Mouse (Mus musculus): Measurements from ENCODE around the gene Rapgef1. TPM values are rescaled to one million over a fixed set of nuclear protein-coding genes. Genes with fewer than 3 reads are reported as not detected.

Gene Rapgef1
- polyA plus RNA-seq, 1 experiment from 2014 or later = 19.9 TPM

- H3K27ac ChIP-seq = no peak overlapping the region
- DNase-seq (ENCODE audit: low spot score) = no peak
- WGBS = 80% methylated on average over 6 of the region's 6 CpGs
- H3K36me3 ChIP-seq (replicated peaks; ENCODE audit: control insufficient read depth, insufficient read depth) = no peaks in the 10 kb centered on the region
- H3K4me1 ChIP-seq (replicated peaks; ENCODE audit: control insufficient read depth, insufficient read depth, low read length) = peaks cover 7% of the 10 kb centered on the region; the same call in 1 of the 2 replicates
- no peak overlapping the region for H3K4me2 ChIP-seq (replicated peaks)
- H3K27me3 ChIP-seq (ENCODE audit: control insufficient read depth, insufficient read depth, low read length) = no peaks in the 10 kb centered on the region
- ATAC-seq (ENCODE audit: low FRiP score) = no peak
- H3K4me3 ChIP-seq (replicated peaks; ENCODE audit: low read length) = no peak overlapping the region
- H3K9me3 ChIP-seq (ENCODE audit: control insufficient read depth, low read length) = no peaks in the 10 kb centered on the region
- H3K9ac ChIP-seq = no peak overlapping the region
These were observed 29.7 kb downstream of the Rapgef1 start for GRCm38 (mm10) chr2:29648956-29649794.

- H3K27me3 ChIP-seq (ENCODE audit: control insufficient read depth, insufficient read depth, low read length) = no peaks in the 10 kb centered on the region
- 82% methylated on average over 10 of the region's 10 CpGs for WGBS
- ATAC-seq (ENCODE audit: low FRiP score) = no peak
- DNase-seq (ENCODE audit: low spot score) = no peak
- no peak overlapping the region for H3K9ac ChIP-seq
- no peak overlapping the region for H3K4me2 ChIP-seq (replicated peaks)
- H3K4me1 ChIP-seq (replicated peaks; ENCODE audit: control insufficient read depth, insufficient read depth, low read length) = peaks cover 7% of the 10 kb centered on the region; the same call in 1 of the 2 replicates
- H3K9me3 ChIP-seq (ENCODE audit: control insufficient read depth, low read length) = no peaks in the 10 kb centered on the region
- no peaks in the 10 kb centered on the region for H3K36me3 ChIP-seq (replicated peaks; ENCODE audit: control insufficient read depth, insufficient read depth)
- no peak overlapping the region for H3K27ac ChIP-seq
- H3K4me3 ChIP-seq (replicated peaks; ENCODE audit: low read length) = no peak overlapping the region
These were observed 30.4 kb downstream of the Rapgef1 start for GRCm38 (mm10) chr2:29649795-29650457.

- Histone ChIP-seq H3K4me3 (replicated peaks; ENCODE audit: low read length) (no peak overlapping the region), H3K36me3 (replicated peaks; ENCODE audit: control insufficient read depth, insufficient read depth) (no peaks in the 10 kb centered on the region), H3K9me3 (ENCODE audit: control insufficient read depth, low read length) (no peaks in the 10 kb centered on the region), H3K4me1 (replicated peaks; ENCODE audit: control insufficient read depth, insufficient read depth, low read length) (peaks cover 7% of the 10 kb centered on the region; the same call in 1 of the 2 replicates), H3K4me2 (replicated peaks) (no peak overlapping the region), H3K27me3 (ENCODE audit: control insufficient read depth, insufficient read depth, low read length) (no peaks in the 10 kb centered on the region), H3K9ac (no peak overlapping the region), H3K27ac (no peak overlapping the region)
- ATAC-seq (ENCODE audit: low FRiP score) (no peak), DNase-seq (ENCODE audit: low spot score) (no peak)
- WGBS = 86% methylated on average over 5 of the region's 5 CpGs
These were observed 32.4 kb downstream of the Rapgef1 start for GRCm38 (mm10) chr2:29651876-29652275.

- H3K4me2 ChIP-seq (replicated peaks) = no peak overlapping the region
- H3K9me3 ChIP-seq (ENCODE audit: control insufficient read depth, low read length) = no peaks in the 10 kb centered on the region
- 97% methylated on average over 5 of the region's 5 CpGs for WGBS
- no peaks in the 10 kb centered on the region for H3K36me3 ChIP-seq (replicated peaks; ENCODE audit: control insufficient read depth, insufficient read depth)
- peaks cover 2% of the 10 kb centered on the region; the same call in 1 of the 2 replicates for H3K4me1 ChIP-seq (replicated peaks; ENCODE audit: control insufficient read depth, insufficient read depth, low read length)
- no peak overlapping the region for H3K9ac ChIP-seq
- DNase-seq (ENCODE audit: low spot score) = no peak
- no peak for ATAC-seq (ENCODE audit: low FRiP score)
- H3K27me3 ChIP-seq (ENCODE audit: control insufficient read depth, insufficient read depth, low read length) = no peaks in the 10 kb centered on the region
- no peak overlapping the region for H3K4me3 ChIP-seq (replicated peaks; ENCODE audit: low read length)
- H3K27ac ChIP-seq = no peak overlapping the region
These were observed 35.9 kb downstream of the Rapgef1 start for GRCm38 (mm10) chr2:29655433-29655832.

- 86% methylated on average over 1 of the region's 1 CpGs for WGBS
- Histone ChIP-seq H3K4me1 (replicated peaks; ENCODE audit: control insufficient read depth, insufficient read depth, low read length) (peaks cover 2% of the 10 kb centered on the region; the same call in 1 of the 2 replicates), H3K4me3 (replicated peaks; ENCODE audit: low read length) (no peak overlapping the region), H3K9ac (no peak overlapping the region), H3K9me3 (ENCODE audit: control insufficient read depth, low read length) (no peaks in the 10 kb centered on the region), H3K36me3 (replicated peaks; ENCODE audit: control insufficient read depth, insufficient read depth) (no peaks in the 10 kb centered on the region), H3K27me3 (ENCODE audit: control insufficient read depth, insufficient read depth, low read length) (no peaks in the 10 kb centered on the region), H3K4me2 (replicated peaks) (no peak overlapping the region), H3K27ac (no peak overlapping the region)
- no peak for DNase-seq (ENCODE audit: low spot score)
- no peak for ATAC-seq (ENCODE audit: low FRiP score)
These were observed 36.6 kb downstream of the Rapgef1 start for GRCm38 (mm10) chr2:29656095-29656494.

- no peak overlapping the region for H3K9ac ChIP-seq
- H3K4me3 ChIP-seq (replicated peaks; ENCODE audit: low read length) = no peak overlapping the region
- H3K27me3 ChIP-seq (ENCODE audit: control insufficient read depth, insufficient read depth, low read length) = no peaks in the 10 kb centered on the region
- no peak for ATAC-seq (ENCODE audit: low FRiP score)
- H3K9me3 ChIP-seq (ENCODE audit: control insufficient read depth, low read length) = no peaks in the 10 kb centered on the region
- H3K27ac ChIP-seq = no peak overlapping the region
- 63% methylated on average over 1 of the region's 1 CpGs for WGBS
- H3K36me3 ChIP-seq (replicated peaks; ENCODE audit: control insufficient read depth, insufficient read depth) = no peaks in the 10 kb centered on the region
- no peak for DNase-seq (ENCODE audit: low spot score)
- H3K4me2 ChIP-seq (replicated peaks) = no peak overlapping the region
- H3K4me1 ChIP-seq (replicated peaks; ENCODE audit: control insufficient read depth, insufficient read depth, low read length) = peaks cover 2% of the 10 kb centered on the region; the same call in 1 of the 2 replicates
These were observed 37.6 kb downstream of the Rapgef1 start for GRCm38 (mm10) chr2:29657089-29657488.

- H3K4me3 ChIP-seq (replicated peaks; ENCODE audit: low read length) = no peak overlapping the region
- H3K27me3 ChIP-seq (ENCODE audit: control insufficient read depth, insufficient read depth, low read length) = no peaks in the 10 kb centered on the region
- no peak overlapping the region for H3K4me2 ChIP-seq (replicated peaks)
- H3K27ac ChIP-seq = no peak overlapping the region
- 76% methylated on average over 6 of the region's 6 CpGs for WGBS
- DNase-seq (ENCODE audit: low spot score) (no peak), ATAC-seq (ENCODE audit: low FRiP score) (no peak)
- peaks cover 4% of the 10 kb centered on the region; the same call in 1 of the 2 replicates for H3K4me1 ChIP-seq (replicated peaks; ENCODE audit: control insufficient read depth, insufficient read depth, low read length)
- no peak overlapping the region for H3K9ac ChIP-seq
- H3K36me3 ChIP-seq (replicated peaks; ENCODE audit: control insufficient read depth, insufficient read depth) = no peaks in the 10 kb centered on the region
- H3K9me3 ChIP-seq (ENCODE audit: control insufficient read depth, low read length) = no peaks in the 10 kb centered on the region
These were observed 42.3 kb downstream of the Rapgef1 start for GRCm38 (mm10) chr2:29661751-29662191.

- Histone ChIP-seq H3K4me2 (replicated peaks) (no peak overlapping the region), H3K4me1 (replicated peaks; ENCODE audit: control insufficient read depth, insufficient read depth, low read length) (peaks cover 4% of the 10 kb centered on the region; the same call in 1 of the 2 replicates), H3K27me3 (ENCODE audit: control insufficient read depth, insufficient read depth, low read length) (no peaks in the 10 kb centered on the region), H3K9me3 (ENCODE audit: control insufficient read depth, low read length) (no peaks in the 10 kb centered on the region), H3K36me3 (replicated peaks; ENCODE audit: control insufficient read depth, insufficient read depth) (no peaks in the 10 kb centered on the region), H3K9ac (no peak overlapping the region), H3K4me3 (replicated peaks; ENCODE audit: low read length) (no peak overlapping the region), H3K27ac (no peak overlapping the region)
- ATAC-seq (ENCODE audit: low FRiP score) (no peak), DNase-seq (ENCODE audit: low spot score) (no peak)
- WGBS = 21% methylated on average over 4 of the region's 4 CpGs
These were observed 43.8 kb downstream of the Rapgef1 start for GRCm38 (mm10) chr2:29663260-29663877.

GRCm38 (mm10) chr2:29665421-29665820 lies 45.9 kb downstream of the Rapgef1 start:
- peaks cover 16% of the 10 kb centered on the region for H3K4me1 ChIP-seq (replicated peaks; ENCODE audit: control insufficient read depth, insufficient read depth, low read length)
- H3K4me3 ChIP-seq (replicated peaks; ENCODE audit: low read length) = no peak overlapping the region
- WGBS = 92% methylated on average over 5 of the region's 5 CpGs
- H3K9ac ChIP-seq = no peak overlapping the region
- DNase-seq (ENCODE audit: low spot score) = no peak
- H3K27ac ChIP-seq = no peak overlapping the region
- H3K36me3 ChIP-seq (replicated peaks; ENCODE audit: control insufficient read depth, insufficient read depth) = no peaks in the 10 kb centered on the region
- no peak for ATAC-seq (ENCODE audit: low FRiP score)
- no peaks in the 10 kb centered on the region for H3K9me3 ChIP-seq (ENCODE audit: control insufficient read depth, low read length)
- H3K4me2 ChIP-seq (replicated peaks) = no peak overlapping the region
- no peaks in the 10 kb centered on the region for H3K27me3 ChIP-seq (ENCODE audit: control insufficient read depth, insufficient read depth, low read length)
